Mouse (Mus musculus) CH12.LX (cell line): ENCODE results near the gene Rplp1. TPM values are rescaled to one million over a fixed set of nuclear protein-coding genes. Genes with fewer than 3 reads are reported as not detected.

Experiments used
- DNase-seq: peaks from one replicate; pipeline ENCODE4 v3.0.0-alpha.2; 2013; ENCODE audit errors: extremely low read depth
- H3K27ac ChIP-seq: 2 replicates; pipeline ENCODE4 v1.5.1; 2012; ENCODE audit warnings: low read depth, mild to moderate bottlenecking, control low read depth, moderate library complexity; ENCODE audit not compliant: insufficient read depth
- H3K27me3 ChIP-seq: replicated peaks from 2 replicates; pipeline ENCODE3; 2012; ENCODE audit warnings: inconsistent platforms
- H3K36me3 ChIP-seq, 2 experiments: replicated peaks in 1 of 2; 2 replicates each; pipeline versions ENCODE3 to v1.6.1; 2012; ENCODE audit warnings: inconsistent platforms in 1 of 2, low read length in 1 of 2, mild to moderate bottlenecking in 1 of 2, mixed read lengths in 1 of 2, moderate library complexity in 1 of 2; ENCODE audit not compliant: control insufficient read depth in 1 of 2, insufficient read depth in 1 of 2
- H3K4me1 ChIP-seq, 2 experiments: 2 replicates each; pipeline ENCODE4 v1.6.1; 2012; ENCODE audit warnings: inconsistent platforms in 1 of 2, moderate library complexity in 1 of 2; ENCODE audit not compliant: insufficient read depth in 2 of 2, control insufficient read depth in 1 of 2
- H3K4me2 ChIP-seq: 2 replicates; pipeline ENCODE4 v1.6.1; 2012; ENCODE audit warnings: low read depth, mild to moderate bottlenecking, control low read depth; ENCODE audit not compliant: poor library complexity, insufficient read depth, severe bottlenecking
- H3K4me3 ChIP-seq, 3 experiments: fragments of 150-350 bp in 1 of 3; sonication (generic) in 1 of 3; replicated peaks in 1 of 3; 2 replicates each; pipeline versions ENCODE3 to v1.5.1; 2011 to 2012; ENCODE audit warnings: low read depth in 2 of 3, low read length in 2 of 3, mild to moderate bottlenecking in 2 of 3, moderate library complexity in 2 of 3, control low read depth in 1 of 3, improper control_type of control experiment in 1 of 3, inconsistent platforms in 1 of 3, mixed read lengths in 1 of 3; ENCODE audit not compliant: poor library complexity in 1 of 3
- H3K79me2 ChIP-seq: replicated peaks from 2 replicates; pipeline ENCODE4 v1.6.1; 2012; ENCODE audit warnings: mild to moderate bottlenecking, moderate library complexity; ENCODE audit not compliant: control insufficient read depth, poor library complexity, insufficient read depth, severe bottlenecking; ENCODE audit errors: extremely low read depth
- H3K9ac ChIP-seq: 2 replicates; pipeline ENCODE4 v1.6.1; 2012; ENCODE audit warnings: low read depth, mild to moderate bottlenecking, control low read depth, moderate library complexity; ENCODE audit not compliant: insufficient read depth
- H3K9me3 ChIP-seq: replicated peaks from 2 replicates; pipeline ENCODE3; 2012; ENCODE audit warnings: low read length, inconsistent platforms, mixed read lengths
- CHD1 ChIP-seq: IDR thresholded peaks from 2 replicates; pipeline ENCODE4 v1.6.1; 2012; ENCODE audit warnings: low read depth, low read length, improper control_type of control experiment, inconsistent platforms
- EP300 ChIP-seq: IDR thresholded peaks from 2 replicates; pipeline ENCODE4 v1.6.1; 2011; ENCODE audit warnings: low read length, improper control_type of control experiment
- GABPA ChIP-seq: IDR thresholded peaks from 2 replicates; pipeline ENCODE4 v1.6.1; 2012; ENCODE audit warnings: low read depth, low read length, improper control_type of control experiment, inconsistent platforms; ENCODE audit not compliant: insufficient replicate concordance
- IRF4 ChIP-seq: IDR thresholded peaks from 2 replicates; pipeline ENCODE4 v1.6.1; 2014; ENCODE audit warnings: low read depth, mild to moderate bottlenecking, inconsistent platforms, low read length, improper control_type of control experiment
- KAT2A ChIP-seq: IDR thresholded peaks from 2 replicates; pipeline ENCODE4 v1.6.1; 2012; ENCODE audit warnings: low read length, improper control_type of control experiment, inconsistent platforms; ENCODE audit not compliant: insufficient replicate concordance
- MAX ChIP-seq: IDR thresholded peaks from 2 replicates; pipeline ENCODE4 v1.6.1; 2011; ENCODE audit warnings: low read length, improper control_type of control experiment
- MEF2A ChIP-seq: IDR thresholded peaks from 2 replicates; pipeline ENCODE4 v1.6.1; 2014; ENCODE audit warnings: low read depth, mild to moderate bottlenecking, inconsistent platforms, low read length, improper control_type of control experiment, borderline replicate concordance
- MXI1 ChIP-seq: IDR thresholded peaks from 2 replicates; pipeline ENCODE4 v1.6.1; 2011; ENCODE audit warnings: mild to moderate bottlenecking, low read depth, low read length, improper control_type of control experiment
- MYC ChIP-seq: IDR thresholded peaks from 2 replicates; pipeline ENCODE4 v1.6.1; 2011; ENCODE audit warnings: low read depth, mild to moderate bottlenecking, improper control_type of control experiment, low read length
- NRF1 ChIP-seq: IDR thresholded peaks from 2 replicates; pipeline ENCODE4 v1.6.1; 2014; ENCODE audit warnings: low read depth, mild to moderate bottlenecking, inconsistent platforms, low read length, improper control_type of control experiment, moderate library complexity
- PAX5 ChIP-seq: IDR thresholded peaks from 2 replicates; pipeline ENCODE4 v1.6.1; 2012; ENCODE audit warnings: low read length, inconsistent platforms, mixed read lengths
- POLR2A ChIP-seq: IDR thresholded peaks from 2 replicates; pipeline ENCODE4 v1.6.1; 2011; ENCODE audit warnings: low read depth, mild to moderate bottlenecking, improper control_type of control experiment, low read length
- RAD21 ChIP-seq: IDR thresholded peaks from 2 replicates; pipeline ENCODE4 v1.6.1; 2011; ENCODE audit warnings: low read depth, mild to moderate bottlenecking, low read length, improper control_type of control experiment, moderate library complexity
- SMC3 ChIP-seq: IDR thresholded peaks from 2 replicates; pipeline ENCODE4 v1.6.1; 2011; ENCODE audit warnings: low read depth, low read length, improper control_type of control experiment
- TBP ChIP-seq: conservative IDR thresholded peaks from 2 replicates; pipeline ENCODE4 v1.6.1; 2011; ENCODE audit warnings: low read depth, low read length, improper control_type of control experiment
- UBTF ChIP-seq: IDR thresholded peaks from 2 replicates; pipeline ENCODE4 v1.6.1; 2012; ENCODE audit warnings: low read depth, mild to moderate bottlenecking, inconsistent platforms, low read length, improper control_type of control experiment, moderate library complexity
- ZC3H11A ChIP-seq: IDR thresholded peaks from 2 replicates; pipeline ENCODE4 v1.6.1; 2012; ENCODE audit warnings: low read depth, mild to moderate bottlenecking, inconsistent platforms, low read length, improper control_type of control experiment
- ZKSCAN1 ChIP-seq: IDR thresholded peaks from 2 replicates; pipeline ENCODE4 v1.6.1; 2012; ENCODE audit warnings: low read depth, inconsistent platforms, low read length, improper control_type of control experiment, borderline replicate concordance
- dilution Hi-C: fragments of 300-500 bp; cut with MboI; formaldehyde crosslinking; loops from 2 replicates; pipeline ENCODE4 v1.14.3; 2020; ENCODE audit warnings: low sequenced_read_pairs; ENCODE audit not compliant: extremely low pct_unique_long_range_greater_than_20kb, extremely low pct_ligation_motif_present
- in situ Hi-C: fragments of 300-500 bp; cut with MboI; formaldehyde crosslinking; loops from 3 replicates; pipeline ENCODE4 v1.14.3; 2019; ENCODE audit warnings: low sequenced_read_pairs, low pct_ligation_motif_present, low pct_unique_long_range_greater_than_20kb, mixed read lengths
- polyA plus RNA-seq: library from polyadenylated mRNA; unstranded; fragments of >175 nt; gene quantifications from 2 replicates; pipeline ENCODE4 v1.2.1, GENCODE M21; 2012; ENCODE audit warnings: low read depth; ENCODE audit not compliant: insufficient read length
- total RNA-seq, 2 experiments: library from RNA; depleted of rRNA; stranded (reverse); fragments of 300-350 nt in 1 of 2; fragments of >200 nt in 1 of 2; gene quantifications; 2 replicates each; pipeline ENCODE4 v1.2.3; 2012 to 2014

Rplp1 gene
- total and polyA plus RNA-seq, 3 experiments: 6,276 to 13,782 (median 7,835) TPM

DNA sequence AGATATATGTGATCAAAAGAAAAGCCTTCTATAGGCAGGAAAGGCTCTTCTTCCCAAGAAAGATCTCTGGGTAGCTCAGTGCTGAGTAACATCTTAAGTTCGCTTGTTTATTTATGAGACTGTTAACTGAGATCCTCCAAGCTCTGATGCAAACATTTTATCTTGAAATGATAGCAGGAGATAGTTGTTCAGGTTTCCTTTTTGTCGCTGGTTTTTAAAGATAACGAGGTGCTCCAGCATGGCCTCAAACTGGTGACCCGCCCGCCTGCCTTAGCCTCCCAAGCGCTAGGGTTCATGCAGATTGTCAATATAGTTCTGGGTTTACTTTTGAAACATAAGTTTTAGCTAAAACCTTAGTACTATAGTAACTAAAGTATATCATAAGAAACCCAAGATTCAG is 6.0 kb upstream of the Rplp1 start:
- no peak overlapping the region for H3K9ac ChIP-seq
- no peaks in the 10 kb centered on the region for H3K27me3 ChIP-seq
- peaks cover 0 to 20% of the 10 kb centered on the region in 2 experiments; a peak in 2 of 4 replicates for H3K4me1 ChIP-seq
- TF ChIP-seq UBTF (no peak), MYC (no peak), NRF1 (no peak), EP300 (no peak), MAX (no peak), RAD21 (no peak), CHD1 (no peak), ZKSCAN1 (no peak), POLR2A (no peak), ZC3H11A (no peak), MEF2A (no peak), GABPA (no peak), PAX5 (no peak), KAT2A (no peak), SMC3 (no peak)
- peaks cover 63 to 90% of the 10 kb centered on the region in 2 experiments for H3K36me3 ChIP-seq
- no peak overlapping the region for H3K27ac ChIP-seq
- no peaks in the 10 kb centered on the region; the same call in 1 of the 2 replicates for H3K79me2 ChIP-seq
- dilution Hi-C loops: no loop called here
- no peak overlapping the region for H3K4me3 ChIP-seq
- H3K9me3 ChIP-seq: no peaks in the 10 kb centered on the region
- no peak for DNase-seq
- H3K4me2 ChIP-seq: no peak overlapping the region
- in situ Hi-C loops: no loop called here

GRCm38 (mm10) chr9:61919464-61919863 is 5.1 kb upstream of the Rplp1 start:
- H3K9me3 ChIP-seq: no peaks in the 10 kb centered on the region
- peaks cover 54 to 81% of the 10 kb centered on the region in 2 experiments for H3K36me3 ChIP-seq
- no peak overlapping the region for H3K4me2 ChIP-seq
- H3K79me2 ChIP-seq: no peaks in the 10 kb centered on the region; the same call in 1 of the 2 replicates
- peak; percentile 43 for DNase-seq
- peaks cover 0 to 20% of the 10 kb centered on the region in 2 experiments; a peak in 2 of 4 replicates for H3K4me1 ChIP-seq
- dilution Hi-C loops: no loop called here
- H3K27me3 ChIP-seq: no peaks in the 10 kb centered on the region
- in situ Hi-C loops: no loop called here
- no peak for TF ChIP-seq PAX5
- TF ChIP-seq NRF1: no peak
- TF ChIP-seq UBTF: no peak
- no peak for TF ChIP-seq MXI1
- no peak for TF ChIP-seq IRF4
- TF ChIP-seq TBP: no peak
- TF ChIP-seq CHD1: no peak
- H3K27ac ChIP-seq: no peak overlapping the region
- no peak overlapping the region for H3K9ac ChIP-seq
- no peak overlapping the region for H3K4me3 ChIP-seq
